Mouse (Mus musculus) midbrain, embryonic 15.5 days (tissue): ENCODE data around the gene Foxp1. TPM values are rescaled to one million over a fixed set of nuclear protein-coding genes. Genes with fewer than 3 reads are reported as not detected.
A peak's percentile ranks its signal among the peaks of the same experiment; 100 is the strongest.

Experiments used
- ATAC-seq: fragments of 200-750 bp; cut with Nextera tagmentation; replicated peaks from 2 replicates; pipeline ENCODE4 v1.8.0; 2017; ENCODE audit warnings: moderate TSS enrichment
- H3K27ac ChIP-seq: fragments of 300-500 bp; sonication (generic); 2 replicates; pipeline ENCODE4 v1.5.1; 2015; ENCODE audit warnings: mild to moderate bottlenecking, inconsistent platforms
- H3K27me3 ChIP-seq: fragments of 300-500 bp; sonication (generic); replicated peaks from 2 replicates; pipeline ENCODE4 v1.6.1; 2015; ENCODE audit warnings: inconsistent platforms
- H3K36me3 ChIP-seq: fragments of 300-500 bp; sonication (generic); replicated peaks from 2 replicates; pipeline ENCODE4 v1.6.1; 2015; ENCODE audit warnings: inconsistent platforms
- H3K4me1 ChIP-seq: fragments of 300-500 bp; sonication (generic); 2 replicates; pipeline ENCODE4 v1.6.1; 2015; ENCODE audit warnings: inconsistent platforms
- H3K4me2 ChIP-seq: fragments of 300-500 bp; sonication (generic); 2 replicates; pipeline ENCODE4 v1.6.1; 2015; ENCODE audit warnings: inconsistent platforms, mild to moderate bottlenecking, moderate library complexity
- H3K4me3 ChIP-seq: fragments of 300-500 bp; sonication (generic); 2 replicates; pipeline ENCODE4 v1.5.1; 2015; ENCODE audit warnings: mild to moderate bottlenecking, inconsistent platforms
- H3K9ac ChIP-seq: fragments of 300-500 bp; sonication (generic); 2 replicates; pipeline ENCODE4 v1.6.1; 2015; ENCODE audit warnings: mild to moderate bottlenecking, inconsistent platforms
- H3K9me3 ChIP-seq: fragments of 300-500 bp; sonication (generic); 2 replicates; pipeline ENCODE4 v1.6.1; 2016; ENCODE audit warnings: inconsistent platforms
- WGBS: fragments of 180-500 bp; shearing (Covaris S2); methylation state at CpG from one replicate; pipeline ENCODE4 v1.1.7; 2015; ENCODE audit warnings: mixed read lengths; 5-methylcytosine and 5-hydroxymethylcytosine counted together
- polyA plus RNA-seq: library from polyadenylated mRNA; unstranded; fragments of >200 nt; fragmentation: Nextera tagmentation; extraction: Ambion mirVana; gene quantifications from 2 replicates; pipeline ENCODE4 v1.2.1, GENCODE M21; 2015

Foxp1 gene
- polyA plus RNA-seq, 1 experiment from 2014 or later: 84.1 TPM

- Histone ChIP-seq H3K9ac (no peak overlapping the region), H3K27ac (no peak overlapping the region), H3K9me3 (no peaks in the 10 kb centered on the region), H3K4me2 (no peak overlapping the region), H3K36me3 (no peaks in the 10 kb centered on the region), H3K27me3 (no peaks in the 10 kb centered on the region), H3K4me1 (no peaks in the 10 kb centered on the region), H3K4me3 (no peak overlapping the region)
- whole genome bisulfite sequencing: 92% methylated on average over 5 of the region's 5 CpGs
- ATAC-seq: no peak
Measured at GRCm38 (mm10) chr6:99045845-99046788, 476.4 kb downstream of the Foxp1 start.

GRCm38 (mm10) chr6:99043932-99044664, 478.4 kb downstream of the Foxp1 start:
- Histone ChIP-seq H3K9ac (no peak overlapping the region), H3K36me3 (no peaks in the 10 kb centered on the region), H3K4me3 (no peak overlapping the region), H3K4me1 (no peaks in the 10 kb centered on the region), H3K27me3 (no peaks in the 10 kb centered on the region), H3K27ac (no peak overlapping the region), H3K9me3 (no peaks in the 10 kb centered on the region), H3K4me2 (no peak overlapping the region)
- 93% methylated on average over 12 of the region's 12 CpGs for WGBS
- no peak for ATAC-seq

DNA sequence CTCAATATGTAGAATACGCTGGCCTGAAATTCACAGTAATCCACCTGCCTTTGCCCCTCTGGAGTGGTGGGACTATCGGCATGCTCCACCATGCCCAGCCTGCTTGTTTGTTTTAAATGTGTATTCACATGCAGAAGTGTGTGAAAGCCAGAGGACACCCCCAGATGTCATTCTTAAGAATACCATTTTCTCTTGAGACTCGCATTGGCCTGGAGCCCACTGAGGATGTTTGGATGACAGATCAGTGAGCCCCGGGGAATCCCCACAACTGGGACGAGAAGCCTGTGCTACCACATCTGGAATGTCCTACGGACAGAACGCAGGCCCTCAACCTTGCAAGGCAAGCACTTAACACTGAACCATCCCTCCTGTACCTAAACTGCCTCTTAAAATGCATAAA, 479.3 kb downstream of the Foxp1 start:
- ATAC-seq: no peak
- Histone ChIP-seq H3K4me1 (no peaks in the 10 kb centered on the region), H3K9ac (no peak overlapping the region), H3K4me3 (no peak overlapping the region), H3K27ac (no peak overlapping the region), H3K27me3 (no peaks in the 10 kb centered on the region), H3K9me3 (no peaks in the 10 kb centered on the region), H3K4me2 (no peak overlapping the region), H3K36me3 (no peaks in the 10 kb centered on the region)
- 66% methylated on average over 7 of the region's 7 CpGs for WGBS

DNA sequence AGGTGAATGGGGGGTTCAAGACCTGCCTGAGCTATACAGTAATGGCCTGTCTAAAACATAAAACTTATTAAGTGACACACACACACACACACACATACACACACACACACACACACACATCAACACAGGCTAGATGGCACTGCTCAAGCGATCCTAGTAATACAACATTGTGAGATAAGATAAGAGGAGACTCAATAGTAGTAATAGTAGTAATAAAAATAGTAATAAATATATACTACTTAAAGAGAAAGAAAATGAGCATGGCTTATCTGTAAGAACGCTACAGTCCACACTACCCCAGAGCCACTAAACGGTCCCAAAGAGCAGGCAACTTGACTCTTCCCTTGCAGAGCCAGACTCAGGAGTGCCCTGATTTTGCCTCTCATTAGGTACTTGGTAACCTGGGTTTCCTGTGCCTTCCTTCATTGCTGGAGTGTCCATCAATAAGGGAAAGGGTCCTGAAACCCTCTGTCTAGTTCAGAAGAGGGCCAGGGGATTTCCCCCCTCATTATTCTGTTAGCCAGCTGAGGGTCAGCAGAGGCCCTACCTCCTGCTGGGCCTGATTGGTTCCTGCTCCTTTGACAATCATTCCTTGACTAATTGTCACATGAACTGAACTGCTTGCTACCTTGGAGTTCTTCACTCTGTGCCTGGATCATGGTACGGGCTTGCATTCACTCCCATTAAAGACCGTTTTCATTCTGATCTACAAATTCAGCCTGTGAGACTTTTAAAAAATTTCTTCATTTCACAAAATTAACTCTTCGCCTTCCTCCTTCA, 480.2 kb downstream of the Foxp1 start:
- no peak overlapping the region for H3K4me3 ChIP-seq
- H3K27me3 ChIP-seq: no peaks in the 10 kb centered on the region
- no peaks in the 10 kb centered on the region for H3K36me3 ChIP-seq
- no peak overlapping the region for H3K9ac ChIP-seq
- no peak overlapping the region for H3K27ac ChIP-seq
- no peak overlapping the region for H3K4me2 ChIP-seq
- no peak for ATAC-seq
- H3K9me3 ChIP-seq: no peaks in the 10 kb centered on the region
- H3K4me1 ChIP-seq: no peaks in the 10 kb centered on the region
- 72% methylated on average over 6 of the region's 6 CpGs for WGBS

DNA sequence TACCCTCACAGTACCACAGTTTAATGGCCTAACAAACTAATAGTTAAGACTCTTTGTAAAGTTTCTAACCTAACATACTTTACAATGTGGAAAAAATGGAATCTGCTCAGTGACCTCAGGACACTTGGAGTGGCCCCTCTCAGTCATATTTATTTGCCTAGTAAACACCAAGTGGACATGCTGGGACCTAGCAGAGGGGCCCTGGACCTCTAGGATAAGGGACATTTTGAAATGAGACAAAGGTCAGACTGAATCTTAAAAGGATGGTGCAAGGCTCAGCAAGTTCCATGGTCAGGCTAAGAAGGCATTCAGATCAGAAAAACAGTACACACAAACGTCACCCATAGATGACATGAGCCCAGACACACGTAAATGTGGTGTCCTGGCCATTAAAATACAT, 483.5 kb downstream of the Foxp1 start:
- no peaks in the 10 kb centered on the region for H3K27me3 ChIP-seq
- 84% methylated on average over 2 of the region's 2 CpGs for WGBS
- no peak overlapping the region for H3K4me3 ChIP-seq
- no peaks in the 10 kb centered on the region for H3K9me3 ChIP-seq
- no peaks in the 10 kb centered on the region for H3K36me3 ChIP-seq
- H3K9ac ChIP-seq: no peak overlapping the region
- ATAC-seq: no peak
- no peaks in the 10 kb centered on the region for H3K4me1 ChIP-seq
- no peak overlapping the region for H3K27ac ChIP-seq
- no peak overlapping the region for H3K4me2 ChIP-seq

GRCm38 (mm10) chr6:99035459-99036375, 486.8 kb downstream of the Foxp1 start:
- H3K4me2 ChIP-seq: no peak overlapping the region
- H3K9me3 ChIP-seq: no peaks in the 10 kb centered on the region
- H3K9ac ChIP-seq: no peak overlapping the region
- H3K4me1 ChIP-seq: no peaks in the 10 kb centered on the region
- WGBS: 87% methylated on average over 8 of the region's 8 CpGs
- no peak overlapping the region for H3K27ac ChIP-seq
- no peaks in the 10 kb centered on the region for H3K27me3 ChIP-seq
- no peaks in the 10 kb centered on the region for H3K36me3 ChIP-seq
- H3K4me3 ChIP-seq: no peak overlapping the region
- ATAC-seq: no peak

DNA sequence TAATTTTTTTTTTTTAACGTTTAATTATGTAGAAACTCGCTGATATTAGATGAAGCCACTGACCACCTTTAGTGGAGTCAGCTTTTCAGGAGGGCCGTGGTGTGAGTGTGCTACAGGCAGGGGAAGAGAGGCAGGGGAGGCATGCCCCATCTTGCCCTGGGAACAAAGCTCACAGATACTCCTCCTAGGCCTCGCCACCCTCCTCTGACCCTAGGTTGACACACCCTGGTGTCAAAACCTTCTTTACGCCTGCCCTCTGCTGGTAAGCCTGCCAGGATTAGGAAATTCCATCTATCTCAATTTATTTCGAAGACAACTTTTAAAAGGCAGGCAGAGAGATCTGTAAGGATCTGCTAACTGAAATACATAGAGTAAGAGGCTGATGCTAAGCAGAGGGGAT, 489.5 kb downstream of the Foxp1 start:
- H3K36me3 ChIP-seq: no peaks in the 10 kb centered on the region
- no peaks in the 10 kb centered on the region for H3K27me3 ChIP-seq
- H3K4me3 ChIP-seq: no peak overlapping the region
- peaks cover 5% of the 10 kb centered on the region; the same call in 1 of the 2 replicates for H3K4me1 ChIP-seq
- WGBS: 40% methylated on average over 6 of the region's 6 CpGs
- no peak overlapping the region for H3K9ac ChIP-seq
- H3K9me3 ChIP-seq: no peaks in the 10 kb centered on the region
- no peak overlapping the region for H3K4me2 ChIP-seq
- no peak overlapping the region for H3K27ac ChIP-seq
- no peak for ATAC-seq

GRCm38 (mm10) chr6:99031321-99031903, 491.1 kb downstream of the Foxp1 start:
- no peak overlapping the region for H3K4me3 ChIP-seq
- no peak overlapping the region for H3K4me2 ChIP-seq
- H3K9ac ChIP-seq: no peak overlapping the region
- 82% methylated on average over 9 of the region's 9 CpGs for WGBS
- no peaks in the 10 kb centered on the region for H3K9me3 ChIP-seq
- H3K27me3 ChIP-seq: no peaks in the 10 kb centered on the region
- ATAC-seq: no peak
- no peaks in the 10 kb centered on the region for H3K36me3 ChIP-seq
- H3K4me1 ChIP-seq: peaks cover 16% of the 10 kb centered on the region
- no peak overlapping the region for H3K27ac ChIP-seq

GRCm38 (mm10) chr6:99030251-99030650, 492.3 kb downstream of the Foxp1 start:
- WGBS: 37% methylated on average over 6 of the region's 6 CpGs

GRCm38 (mm10) chr6:99029438-99029837, 493.1 kb downstream of the Foxp1 start:
- Histone ChIP-seq H3K9ac (no peak overlapping the region), H3K27ac (no peak overlapping the region), H3K4me1 (peaks cover 32% of the 10 kb centered on the region), H3K4me2 (no peak overlapping the region), H3K4me3 (no peak overlapping the region), H3K9me3 (no peaks in the 10 kb centered on the region), H3K27me3 (0 out of 2 replicates have a peak, but pooled peaks cover 3% of the 10 kb centered on the region), H3K36me3 (no peaks in the 10 kb centered on the region)
- WGBS: 29% methylated on average over 5 of the region's 5 CpGs
- no peak for ATAC-seq

More at GRCm38 (mm10) chr6:99030251-99030650, 492.3 kb downstream of the Foxp1 start:
- 0 out of 2 replicates have a peak, but pooled peaks cover 3% of the 10 kb centered on the region for H3K27me3 ChIP-seq
- H3K36me3 ChIP-seq: no peaks in the 10 kb centered on the region
- no peaks in the 10 kb centered on the region for H3K9me3 ChIP-seq
- no peak overlapping the region for H3K9ac ChIP-seq
- H3K4me2 ChIP-seq: no peak overlapping the region
- peaks cover 26% of the 10 kb centered on the region for H3K4me1 ChIP-seq
- no peak overlapping the region for H3K4me3 ChIP-seq
- no peak for ATAC-seq
- no peak overlapping the region for H3K27ac ChIP-seq

GRCm38 (mm10) chr6:99028989-99029305, 493.6 kb downstream of the Foxp1 start:
- Histone ChIP-seq H3K9ac (no peak overlapping the region), H3K4me3 (peak overlapping the region; percentile 59), H3K27me3 (0 out of 2 replicates have a peak, but pooled peaks cover 3% of the 10 kb centered on the region), H3K4me1 (peaks cover 37% of the 10 kb centered on the region), H3K27ac (peak overlapping the region; percentile 86), H3K36me3 (no peaks in the 10 kb centered on the region), H3K4me2 (peak overlapping the region; percentile 77), H3K9me3 (no peaks in the 10 kb centered on the region)
- no peak for ATAC-seq
- 2% methylated on average over 6 of the region's 6 CpGs for WGBS
